Comparison of ENCODE assay signal across 16 mouse cellular contexts in the genomic region with DNA sequence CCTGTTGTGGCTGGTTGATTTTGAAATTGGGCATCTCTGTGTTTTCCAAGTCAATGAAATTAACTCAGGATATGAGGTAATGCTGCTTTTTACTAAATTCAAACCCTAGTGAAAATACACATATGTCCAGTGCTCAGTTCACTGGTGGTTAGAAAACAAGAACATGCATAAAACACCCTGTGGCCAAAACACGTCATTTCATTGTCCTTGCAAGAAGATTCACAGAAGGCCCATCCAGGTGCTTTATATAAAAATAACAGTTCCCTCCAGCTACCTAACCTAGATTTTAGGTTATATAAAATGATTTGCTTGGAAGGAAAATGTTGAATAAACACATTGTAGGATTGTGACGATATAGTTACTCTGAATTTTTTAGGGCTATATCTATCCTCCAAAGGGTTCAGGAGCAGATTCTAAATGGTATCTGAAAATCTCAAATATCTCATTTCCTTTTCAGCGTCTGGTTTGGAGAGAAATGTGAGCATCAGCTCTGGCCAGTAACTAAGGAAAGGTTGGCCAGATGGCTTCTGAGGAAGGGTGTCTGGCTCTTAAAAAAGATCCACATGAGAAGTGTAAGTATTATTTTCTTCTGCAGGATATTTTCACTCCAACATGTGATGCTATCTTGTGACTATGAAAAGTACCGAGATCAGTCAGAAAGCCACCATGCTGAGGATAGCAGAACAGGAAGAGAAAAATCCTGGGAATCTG.
"Had no signal": no experiment of that assay in that cellular context is flagged by ENCODE, and none has a peak within 500 bp of the region (broad histone marks: within the 10 kb centered on the region; RNA-seq: fewer than 3 reads in every experiment).

No protein-coding gene starts in this region.

- H3K4me2 ChIP-seq: kidney, embryonic 15.5 days; limb, embryonic 15.5 days; liver, embryonic 12.5 days; lung, embryonic 15.5 days; midbrain, embryonic 11.5 days; midbrain, embryonic 15.5 days had no signal

- H3K9ac ChIP-seq: kidney, embryonic 15.5 days; limb, embryonic 15.5 days; liver, embryonic 12.5 days; lung, embryonic 15.5 days; midbrain, embryonic 15.5 days had no signal

- H3K4me3 ChIP-seq: kidney, embryonic 15.5 days; limb, embryonic 15.5 days; liver, embryonic 12.5 days; lung, embryonic 15.5 days; megakaryocyte, embryonic 14.5 days; midbrain, embryonic 15.5 days had no signal

- ATAC-seq: liver, embryonic 12.5 days; midbrain, embryonic 15.5 days had no signal

- H3K27me3 ChIP-seq: kidney, embryonic 15.5 days; limb, embryonic 15.5 days; liver, embryonic 12.5 days; lung, embryonic 15.5 days; midbrain, embryonic 15.5 days had no signal

- H3K27ac ChIP-seq: kidney, embryonic 15.5 days; limb, embryonic 15.5 days; liver, embryonic 12.5 days; lung, embryonic 15.5 days; macrophage; midbrain, embryonic 15.5 days had no signal

- H3K9me3 ChIP-seq: kidney, embryonic 15.5 days; limb, embryonic 15.5 days; liver, embryonic 12.5 days; lung, embryonic 15.5 days; megakaryocyte, embryonic 14.5 days; midbrain, embryonic 15.5 days had no signal

- H3K36me3 ChIP-seq: kidney, embryonic 15.5 days; limb, embryonic 15.5 days; liver, embryonic 12.5 days; lung, embryonic 15.5 days; midbrain, embryonic 15.5 days had no signal

- DNase-seq: kidney, adult 2 months; kidney, postnatal 14 days; layer of hippocampus, postnatal 36 days; lung, postnatal 14 days; right cerebral cortex, postnatal 4 days; spleen, adult 18-20 months; thymus, adult 2 months; thymus, postnatal 25 days had no signal

- H3K4me1 ChIP-seq: kidney, embryonic 15.5 days; limb, embryonic 15.5 days; liver, embryonic 12.5 days; lung, embryonic 15.5 days; megakaryocyte, embryonic 14.5 days; midbrain, embryonic 15.5 days had no signal
